Mouse (Mus musculus): ENCODE results near the gene Denr. TPM values are rescaled to one million over a fixed set of nuclear protein-coding genes. Genes with fewer than 3 reads are reported as not detected.

The Denr gene
- polyA plus RNA-seq, 1 experiment: 41.0 TPM

DNA sequence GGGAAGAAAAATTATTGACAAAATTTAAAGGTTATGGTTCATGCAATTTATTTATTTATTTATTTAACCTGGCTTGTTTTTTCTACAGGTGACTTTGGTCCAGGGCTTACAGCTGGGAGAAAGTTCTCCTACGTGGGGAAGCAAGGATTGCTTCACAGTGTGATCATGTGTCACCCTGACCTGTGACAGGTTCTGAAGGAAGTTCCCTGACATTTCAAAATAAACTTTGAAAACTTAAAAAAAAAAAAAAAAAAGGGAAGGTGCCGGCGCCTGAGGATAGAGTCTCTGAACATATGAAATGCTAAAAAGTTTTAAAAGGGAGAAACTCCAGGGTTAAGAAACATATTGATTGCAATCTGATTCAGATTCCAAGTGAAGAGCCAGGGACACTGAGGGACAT lies 20.6 kb upstream of the Denr start:
- TF ChIP-seq CTCF (conservative IDR thresholded peaks at IDR 0.05; ENCODE audit: insufficient read depth, insufficient read length, low read depth, low read length) (no peak), POLR2A (IDR thresholded peaks at IDR 0.05; ENCODE audit: low read depth, low read length) (no peak)
- Histone ChIP-seq H3K4me1 (ENCODE audit: control insufficient read depth, insufficient read depth, low read length) (no peaks in the 10 kb centered on the region), H3K27me3 (replicated peaks; ENCODE audit: control insufficient read depth, insufficient read depth, low read length) (no peaks in the 10 kb centered on the region), H3K27ac (ENCODE audit: insufficient read depth, low read depth, low read length) (no peak overlapping the region), H3K4me3 (ENCODE audit: insufficient read depth, low read depth, low read length) (no peak overlapping the region), H3K36me3 (ENCODE audit: control insufficient read depth, insufficient read depth, low read length) (no peaks in the 10 kb centered on the region)
- no peak for DNase-seq
- 79% methylated on average over 3 of the region's 3 CpGs for WGBS

DNA sequence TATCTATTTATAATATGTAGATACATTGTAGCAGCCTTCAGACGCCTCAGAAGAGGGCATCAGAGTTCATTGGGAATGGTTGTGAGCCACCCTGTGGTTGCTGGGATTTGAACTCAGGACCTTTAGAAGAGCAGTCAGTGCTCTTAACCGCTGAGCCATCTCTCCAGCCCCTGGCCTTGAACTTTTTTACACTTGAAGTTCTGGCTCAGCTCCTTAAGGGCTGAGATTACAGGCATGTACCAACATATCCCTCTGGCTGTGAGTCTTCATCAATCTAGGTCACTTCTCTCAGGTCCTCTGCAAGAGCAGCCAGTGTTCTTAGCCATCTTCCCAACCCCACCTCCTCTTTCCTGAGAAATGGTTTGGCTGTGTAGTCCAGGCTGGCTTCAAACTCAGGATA lies 16.7 kb upstream of the Denr start:
- H3K4me3 ChIP-seq (ENCODE audit: insufficient read depth, low read depth, low read length): no peak overlapping the region
- 84% methylated on average over 2 of the region's 2 CpGs for WGBS
- TF ChIP-seq CTCF (conservative IDR thresholded peaks at IDR 0.05; ENCODE audit: insufficient read depth, insufficient read length, low read depth, low read length) (no peak), POLR2A (IDR thresholded peaks at IDR 0.05; ENCODE audit: low read depth, low read length) (no peak)
- no peaks in the 10 kb centered on the region for H3K4me1 ChIP-seq (ENCODE audit: control insufficient read depth, insufficient read depth, low read length)
- no peaks in the 10 kb centered on the region for H3K27me3 ChIP-seq (replicated peaks; ENCODE audit: control insufficient read depth, insufficient read depth, low read length)
- H3K36me3 ChIP-seq (ENCODE audit: control insufficient read depth, insufficient read depth, low read length): no peaks in the 10 kb centered on the region
- no peak overlapping the region for H3K27ac ChIP-seq (ENCODE audit: insufficient read depth, low read depth, low read length)
- DNase-seq: no peak

DNA sequence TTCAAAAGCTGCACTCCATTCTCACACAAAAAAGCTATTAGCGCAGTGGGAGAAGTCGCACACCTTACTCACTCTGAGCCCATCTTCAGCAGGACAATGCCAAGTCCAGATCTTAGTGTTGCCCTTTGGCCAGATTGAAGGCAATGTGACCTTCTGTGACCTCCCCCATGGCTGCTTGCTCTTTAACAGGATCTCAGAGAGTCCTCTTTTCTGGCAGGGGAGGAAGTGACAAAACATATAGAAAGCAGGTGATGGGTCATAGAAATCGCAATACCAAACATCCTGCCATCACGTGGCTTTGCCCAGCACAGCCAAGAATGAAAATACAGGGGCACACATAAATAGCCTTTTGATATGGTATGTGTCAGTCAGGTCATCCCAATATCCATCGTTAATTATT lies 16.0 kb upstream of the Denr start:
- TF ChIP-seq CTCF (conservative IDR thresholded peaks at IDR 0.05; ENCODE audit: insufficient read depth, insufficient read length, low read depth, low read length) (no peak), POLR2A (IDR thresholded peaks at IDR 0.05; ENCODE audit: low read depth, low read length) (no peak)

DNA sequence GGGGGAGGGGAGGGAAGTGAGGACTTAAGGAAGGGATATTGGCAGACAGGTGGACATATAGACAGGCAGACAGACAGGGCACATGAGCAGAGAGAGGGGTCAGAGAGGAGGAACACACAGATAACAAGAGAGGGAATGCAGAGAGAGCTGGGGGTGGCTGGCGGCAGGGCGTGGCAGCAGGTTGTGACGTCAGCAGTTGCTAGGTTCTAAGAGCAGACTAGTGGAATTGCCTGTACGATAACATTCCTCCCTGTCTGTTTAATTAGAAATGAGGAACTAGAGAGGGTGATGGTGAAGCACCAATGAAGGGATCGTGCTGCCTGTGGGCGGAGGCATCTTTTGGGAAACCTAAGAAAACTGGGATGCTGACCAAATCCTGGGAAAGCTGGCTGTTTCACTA lies 15.3 kb upstream of the Denr start:
- no peaks in the 10 kb centered on the region for H3K27me3 ChIP-seq (replicated peaks; ENCODE audit: control insufficient read depth, insufficient read depth, low read length)
- TF ChIP-seq CTCF (conservative IDR thresholded peaks at IDR 0.05; ENCODE audit: insufficient read depth, insufficient read length, low read depth, low read length) (no peak), POLR2A (IDR thresholded peaks at IDR 0.05; ENCODE audit: low read depth, low read length) (no peak)
- 35% methylated on average over 6 of the region's 6 CpGs for WGBS
- H3K36me3 ChIP-seq (ENCODE audit: control insufficient read depth, insufficient read depth, low read length): no peaks in the 10 kb centered on the region
- no peak overlapping the region for H3K4me3 ChIP-seq (ENCODE audit: insufficient read depth, low read depth, low read length)
- DNase-seq: no peak
- H3K4me1 ChIP-seq (ENCODE audit: control insufficient read depth, insufficient read depth, low read length): no peaks in the 10 kb centered on the region
- H3K27ac ChIP-seq (ENCODE audit: insufficient read depth, low read depth, low read length): no peak overlapping the region

More for the DNA sequence above, 16.0 kb upstream of the Denr start:
- H3K27ac ChIP-seq (ENCODE audit: insufficient read depth, low read depth, low read length): no peak overlapping the region
- no peak for DNase-seq
- H3K36me3 ChIP-seq (ENCODE audit: control insufficient read depth, insufficient read depth, low read length): no peaks in the 10 kb centered on the region
- H3K27me3 ChIP-seq (replicated peaks; ENCODE audit: control insufficient read depth, insufficient read depth, low read length): no peaks in the 10 kb centered on the region
- 72% methylated on average over 5 of the region's 5 CpGs for WGBS
- no peak overlapping the region for H3K4me3 ChIP-seq (ENCODE audit: insufficient read depth, low read depth, low read length)
- H3K4me1 ChIP-seq (ENCODE audit: control insufficient read depth, insufficient read depth, low read length): no peaks in the 10 kb centered on the region

DNA sequence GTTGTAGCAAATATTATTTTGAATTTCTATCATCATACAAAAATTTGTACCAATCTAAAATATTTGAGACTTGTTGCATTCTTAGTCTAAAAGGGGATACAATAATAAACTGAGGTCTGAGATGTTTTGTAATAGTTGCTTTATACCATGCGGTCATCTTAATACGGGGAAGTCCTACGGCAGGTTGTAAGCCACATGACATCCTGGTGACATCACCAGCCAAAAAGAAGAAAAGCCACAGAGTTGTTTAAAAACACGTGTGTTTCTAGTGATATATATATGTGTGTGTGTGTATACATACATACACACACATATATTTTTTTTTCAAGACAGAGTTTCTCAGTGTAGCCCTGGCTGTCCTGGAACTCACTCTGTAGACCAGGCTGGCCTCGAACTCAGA lies 13.5 kb upstream of the Denr start:
- Histone ChIP-seq H3K36me3 (ENCODE audit: control insufficient read depth, insufficient read depth, low read length) (no peaks in the 10 kb centered on the region), H3K4me3 (ENCODE audit: insufficient read depth, low read depth, low read length) (no peak overlapping the region), H3K27me3 (replicated peaks; ENCODE audit: control insufficient read depth, insufficient read depth, low read length) (no peaks in the 10 kb centered on the region), H3K4me1 (ENCODE audit: control insufficient read depth, insufficient read depth, low read length) (no peaks in the 10 kb centered on the region), H3K27ac (ENCODE audit: insufficient read depth, low read depth, low read length) (no peak overlapping the region)
- 87% methylated on average over 5 of the region's 5 CpGs for WGBS
- no peak for DNase-seq
- TF ChIP-seq CTCF (conservative IDR thresholded peaks at IDR 0.05; ENCODE audit: insufficient read depth, insufficient read length, low read depth, low read length) (no peak), POLR2A (IDR thresholded peaks at IDR 0.05; ENCODE audit: low read depth, low read length) (no peak)

DNA sequence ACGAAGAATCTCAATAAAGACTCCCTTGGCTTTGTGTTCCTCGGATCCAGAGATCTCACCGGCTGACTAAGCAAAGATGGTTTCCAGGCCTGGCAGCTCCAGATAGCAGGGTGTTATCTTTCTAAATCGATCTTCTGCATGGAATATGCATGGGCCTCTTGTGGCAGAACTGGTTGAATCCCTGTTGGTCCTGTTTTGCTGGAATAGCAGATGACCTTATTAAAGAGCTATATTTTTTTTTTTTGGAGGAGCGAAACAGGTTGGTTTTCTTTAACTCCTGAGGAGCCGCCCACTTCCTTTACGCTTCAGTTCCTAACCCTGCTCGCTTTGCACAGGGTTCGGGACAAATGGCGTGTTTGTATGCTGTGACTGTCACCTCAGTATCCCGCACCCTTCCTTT lies 10.6 kb upstream of the Denr start:
- no peaks in the 10 kb centered on the region for H3K27me3 ChIP-seq (replicated peaks; ENCODE audit: control insufficient read depth, insufficient read depth, low read length)
- no peaks in the 10 kb centered on the region for H3K36me3 ChIP-seq (ENCODE audit: control insufficient read depth, insufficient read depth, low read length)
- no peak overlapping the region for H3K27ac ChIP-seq (ENCODE audit: insufficient read depth, low read depth, low read length)
- no peak for TF ChIP-seq POLR2A (IDR thresholded peaks at IDR 0.05; ENCODE audit: low read depth, low read length)
- 56% methylated on average over 11 of the region's 11 CpGs for WGBS
- no peaks in the 10 kb centered on the region for H3K4me1 ChIP-seq (ENCODE audit: control insufficient read depth, insufficient read depth, low read length)
- DNase-seq: no peak
- no peak overlapping the region for H3K4me3 ChIP-seq (ENCODE audit: insufficient read depth, low read depth, low read length)

DNA sequence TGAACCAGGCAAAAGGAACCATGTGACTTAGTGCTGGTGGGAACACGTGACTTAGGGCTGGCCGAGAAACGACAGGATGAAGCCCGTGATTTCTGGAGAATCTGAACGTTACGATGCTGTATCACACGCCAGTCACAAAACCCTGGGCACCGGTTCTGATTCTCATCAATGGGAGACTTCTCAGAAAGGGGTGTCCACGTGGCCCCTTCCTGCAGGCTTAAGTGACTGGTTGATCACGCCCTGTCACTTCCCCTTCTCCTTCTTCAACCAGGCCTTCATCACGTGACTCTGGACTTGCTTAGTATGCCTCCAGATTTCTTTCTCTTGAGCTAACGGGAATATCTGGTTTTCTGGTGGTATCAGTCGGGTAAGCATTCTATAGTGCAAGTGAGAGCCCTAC lies 9.6 kb upstream of the Denr start:
- WGBS: 82% methylated on average over 13 of the region's 13 CpGs
- H3K27me3 ChIP-seq (replicated peaks; ENCODE audit: control insufficient read depth, insufficient read depth, low read length): no peaks in the 10 kb centered on the region
- H3K4me3 ChIP-seq (ENCODE audit: insufficient read depth, low read depth, low read length): no peak overlapping the region
- no peak for DNase-seq
- H3K36me3 ChIP-seq (ENCODE audit: control insufficient read depth, insufficient read depth, low read length): no peaks in the 10 kb centered on the region
- no peak overlapping the region for H3K27ac ChIP-seq (ENCODE audit: insufficient read depth, low read depth, low read length)
- H3K4me1 ChIP-seq (ENCODE audit: control insufficient read depth, insufficient read depth, low read length): no peaks in the 10 kb centered on the region
- no peak for TF ChIP-seq POLR2A (IDR thresholded peaks at IDR 0.05; ENCODE audit: low read depth, low read length)
- TF ChIP-seq CTCF (conservative IDR thresholded peaks at IDR 0.05; ENCODE audit: insufficient read depth, insufficient read length, low read depth, low read length): no peak
